Mouse (Mus musculus): ENCODE results near the gene Akt1. TPM values are rescaled to one million over a fixed set of nuclear protein-coding genes. Genes with fewer than 3 reads are reported as not detected.

Gene Akt1
- polyA plus RNA-seq, 1 experiment from 2014 or later, result 145 TPM

DNA sequence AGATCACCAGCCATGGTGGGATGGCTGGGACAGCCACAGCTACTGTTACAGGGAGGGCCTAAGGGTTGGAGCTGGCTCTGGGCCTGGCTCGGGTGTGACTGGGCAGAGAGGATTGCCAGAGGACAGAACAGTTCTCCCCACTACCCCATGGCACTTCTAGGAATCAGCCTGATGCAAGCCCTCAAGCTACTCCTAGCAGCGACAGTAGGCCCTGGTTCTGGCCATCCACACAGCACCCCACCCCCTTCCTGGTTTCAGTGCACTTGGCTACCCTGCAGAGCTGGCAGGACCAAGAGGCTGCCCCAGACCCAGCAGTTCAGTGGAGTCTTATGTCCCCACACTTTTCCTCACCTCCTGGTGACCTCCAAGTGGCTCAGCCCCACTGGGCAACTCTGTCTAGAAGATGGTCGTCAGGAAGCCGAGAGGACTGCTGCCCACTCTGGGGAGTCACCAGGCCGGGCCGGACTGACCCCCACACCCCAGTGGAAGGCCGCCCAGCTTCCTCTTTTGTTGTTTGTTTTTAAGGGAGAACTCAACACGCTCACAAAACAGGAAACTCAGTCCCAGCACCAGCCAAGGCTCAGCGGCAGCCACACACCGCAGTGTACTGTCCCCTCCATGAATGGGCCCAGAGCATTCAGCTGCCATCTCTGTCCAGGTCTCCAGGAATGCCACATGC lies 6.9 kb downstream of the Akt1 start:
- peaks cover 97% of the 10 kb centered on the region for H3K4me1 ChIP-seq
- 58% methylated on average over 10 of the region's 10 CpGs for WGBS
- no peak overlapping the region for H3K4me3 ChIP-seq
- H3K27ac ChIP-seq, result peak overlapping the region; percentile 50
- H3K4me2 ChIP-seq, result no peak overlapping the region
- peaks cover 43% of the 10 kb centered on the region for H3K36me3 ChIP-seq
- no peaks in the 10 kb centered on the region for H3K27me3 ChIP-seq
- H3K9ac ChIP-seq, result no peak overlapping the region
- no peaks in the 10 kb centered on the region for H3K9me3 ChIP-seq
- no peak for ATAC-seq (ENCODE audit: borderline replicate concordance, extremely low read depth, low FRiP score, low TSS enrichment)

DNA sequence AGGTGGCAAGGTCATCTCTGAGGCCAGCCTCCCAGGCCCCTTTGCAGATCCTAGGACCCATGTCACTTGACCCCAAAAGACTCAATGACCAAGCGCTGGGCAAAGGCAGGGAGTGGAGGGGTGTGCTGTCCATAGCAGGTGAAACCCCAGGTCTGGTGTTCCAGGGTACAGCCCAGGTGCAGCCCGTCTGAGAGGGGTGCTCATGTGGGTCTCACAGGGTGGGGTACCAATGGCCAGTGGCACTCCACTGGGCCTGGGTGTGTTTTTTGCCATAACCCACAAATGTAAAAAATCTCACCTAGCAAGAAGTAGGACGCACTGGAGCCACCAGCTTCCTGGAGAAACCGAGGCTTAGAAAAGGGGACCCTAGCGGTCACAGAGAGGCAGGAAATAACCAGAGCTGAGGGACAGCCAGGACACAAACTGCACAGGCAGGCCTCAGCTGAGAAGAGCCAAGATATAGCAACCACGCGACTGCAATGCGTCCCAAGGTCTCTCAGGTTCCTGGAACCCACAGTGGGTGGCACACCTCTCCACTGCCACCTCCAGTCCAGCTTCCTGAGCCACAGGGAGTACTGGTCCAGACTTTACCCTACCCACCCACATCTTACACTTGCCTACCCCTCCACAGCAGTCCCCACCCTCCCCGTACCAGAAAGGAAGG lies 8.7 kb downstream of the Akt1 start:
- H3K9ac ChIP-seq, result no peak overlapping the region
- no peak overlapping the region for H3K4me3 ChIP-seq
- no peaks in the 10 kb centered on the region for H3K27me3 ChIP-seq
- WGBS, result 64% methylated on average over 9 of the region's 9 CpGs
- H3K36me3 ChIP-seq, result peaks cover 48% of the 10 kb centered on the region
- peak overlapping the region; percentile 89 for H3K27ac ChIP-seq
- peaks cover 97% of the 10 kb centered on the region for H3K4me1 ChIP-seq
- no peaks in the 10 kb centered on the region for H3K9me3 ChIP-seq
- H3K4me2 ChIP-seq, result peak overlapping the region; percentile 28; the same call in 1 of the 2 replicates
- ATAC-seq (ENCODE audit: borderline replicate concordance, extremely low read depth, low FRiP score, low TSS enrichment), result no peak; the same call in 1 of the 2 replicates

DNA sequence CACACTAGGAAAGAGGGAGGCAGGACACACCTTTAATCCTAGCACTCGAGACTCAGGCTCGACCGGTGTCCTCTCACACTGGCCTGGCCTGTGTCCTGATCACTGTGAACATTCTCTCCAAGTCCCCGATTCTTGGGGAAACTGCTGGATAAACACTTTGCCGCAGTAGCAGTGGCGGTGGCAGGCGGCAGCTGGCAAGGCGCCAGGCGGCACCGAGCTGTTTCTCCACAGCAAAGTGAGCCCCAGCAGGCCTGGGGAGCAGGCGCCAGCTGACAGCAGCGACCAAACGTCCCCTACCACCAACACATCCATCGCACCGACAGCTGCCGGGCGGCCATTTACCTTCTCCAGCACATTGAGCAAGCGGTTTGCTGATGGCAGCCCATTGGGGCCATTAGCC lies 9.2 kb downstream of the Akt1 start:
- peaks cover 46% of the 10 kb centered on the region for H3K36me3 ChIP-seq
- H3K9me3 ChIP-seq, result no peaks in the 10 kb centered on the region
- peaks cover 97% of the 10 kb centered on the region for H3K4me1 ChIP-seq
- no peak overlapping the region for H3K4me3 ChIP-seq
- no peaks in the 10 kb centered on the region for H3K27me3 ChIP-seq
- peak; percentile 12 for ATAC-seq (ENCODE audit: borderline replicate concordance, extremely low read depth, low FRiP score, low TSS enrichment)
- peak overlapping the region; percentile 28 for H3K4me2 ChIP-seq
- WGBS, result 9% methylated on average over 18 of the region's 18 CpGs
- H3K27ac ChIP-seq, result peak overlapping the region; percentile 89
- H3K9ac ChIP-seq, result no peak overlapping the region

DNA sequence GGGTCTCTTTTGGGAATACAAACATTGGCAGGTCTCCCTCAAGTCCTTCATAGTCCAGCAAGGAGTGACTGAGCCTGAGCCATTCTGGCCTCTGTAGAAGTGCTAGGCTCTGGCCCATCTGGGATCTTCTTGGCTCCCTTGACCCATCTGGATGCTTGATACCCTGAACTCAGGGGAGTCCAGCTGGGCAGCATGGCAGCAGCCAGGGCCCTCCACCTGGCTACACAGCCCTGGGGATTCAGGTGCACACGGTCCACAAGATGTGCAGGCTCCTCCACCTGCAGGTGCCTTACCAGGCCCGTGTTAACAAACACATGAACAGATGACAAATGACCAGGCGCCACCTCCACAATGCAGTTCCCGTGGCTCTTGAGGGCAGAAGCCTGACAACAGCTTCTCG lies 10.0 kb downstream of the Akt1 start:
- WGBS, result 36% methylated on average over 5 of the region's 5 CpGs
- Histone ChIP-seq H3K4me2 (peak overlapping the region; percentile 28; the same call in 1 of the 2 replicates), H3K36me3 (peaks cover 44% of the 10 kb centered on the region), H3K4me3 (no peak overlapping the region), H3K9me3 (no peaks in the 10 kb centered on the region), H3K27ac (peak overlapping the region; percentile 89), H3K27me3 (no peaks in the 10 kb centered on the region), H3K9ac (no peak overlapping the region), H3K4me1 (peaks cover 97% of the 10 kb centered on the region)
- no peak for ATAC-seq (ENCODE audit: borderline replicate concordance, extremely low read depth, low FRiP score, low TSS enrichment)

DNA sequence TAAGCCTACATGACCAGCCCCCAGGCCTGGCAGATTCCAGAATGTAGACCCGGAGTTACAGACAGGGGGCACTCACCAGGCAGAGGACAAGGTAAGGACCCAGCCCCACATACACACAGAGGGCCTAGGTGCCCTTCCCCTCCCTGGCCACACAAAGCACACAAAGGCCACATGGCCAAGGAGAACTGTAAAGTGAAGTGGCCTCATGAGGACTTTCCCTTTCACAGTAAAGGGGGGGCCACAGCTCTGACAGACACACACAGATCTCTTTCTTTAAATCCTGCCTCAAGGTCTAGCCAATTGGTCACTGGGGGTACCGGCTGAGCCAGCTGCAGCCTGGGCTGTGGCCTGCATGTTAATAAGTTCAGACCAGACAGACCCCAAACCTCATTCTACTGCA lies 10.6 kb downstream of the Akt1 start:
- Histone ChIP-seq H3K27ac (peak overlapping the region; percentile 89), H3K4me2 (0 out of 2 replicates have a peak overlapping the region, but pooled peaks have one; percentile 9), H3K27me3 (no peaks in the 10 kb centered on the region), H3K9ac (no peak overlapping the region), H3K36me3 (peaks cover 44% of the 10 kb centered on the region), H3K9me3 (no peaks in the 10 kb centered on the region), H3K4me3 (no peak overlapping the region), H3K4me1 (peaks cover 99% of the 10 kb centered on the region)
- no peak for ATAC-seq (ENCODE audit: borderline replicate concordance, extremely low read depth, low FRiP score, low TSS enrichment)
- 37% methylated on average over 2 of the region's 2 CpGs for WGBS

DNA sequence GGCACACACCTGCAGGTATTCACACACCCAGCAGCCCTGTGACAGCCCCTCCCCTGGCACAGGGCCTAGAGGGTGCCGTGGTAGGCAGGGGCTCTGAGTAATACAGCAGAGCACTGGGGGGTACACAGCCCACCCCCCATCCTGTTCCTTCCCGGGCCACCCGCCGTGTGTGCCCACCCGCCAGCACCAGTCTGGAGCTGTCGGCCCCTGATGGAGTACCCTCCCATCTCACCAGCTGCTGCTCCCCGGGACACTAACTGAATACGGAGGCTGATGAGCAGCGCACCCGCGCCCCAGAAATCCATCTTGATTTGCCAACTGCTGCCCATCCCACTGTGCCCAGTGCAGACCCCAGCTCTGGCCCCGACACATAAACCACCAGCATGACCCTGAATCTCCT lies 11.0 kb downstream of the Akt1 start:
- 73% methylated on average over 12 of the region's 12 CpGs for WGBS
- Histone ChIP-seq H3K9ac (no peak overlapping the region), H3K4me1 (peaks cover 99% of the 10 kb centered on the region), H3K4me3 (no peak overlapping the region), H3K9me3 (no peaks in the 10 kb centered on the region), H3K4me2 (peak overlapping the region; percentile 9; the same call in 1 of the 2 replicates), H3K36me3 (peaks cover 44% of the 10 kb centered on the region), H3K27me3 (no peaks in the 10 kb centered on the region), H3K27ac (peak overlapping the region; percentile 89)
- no peak for ATAC-seq (ENCODE audit: borderline replicate concordance, extremely low read depth, low FRiP score, low TSS enrichment)

DNA sequence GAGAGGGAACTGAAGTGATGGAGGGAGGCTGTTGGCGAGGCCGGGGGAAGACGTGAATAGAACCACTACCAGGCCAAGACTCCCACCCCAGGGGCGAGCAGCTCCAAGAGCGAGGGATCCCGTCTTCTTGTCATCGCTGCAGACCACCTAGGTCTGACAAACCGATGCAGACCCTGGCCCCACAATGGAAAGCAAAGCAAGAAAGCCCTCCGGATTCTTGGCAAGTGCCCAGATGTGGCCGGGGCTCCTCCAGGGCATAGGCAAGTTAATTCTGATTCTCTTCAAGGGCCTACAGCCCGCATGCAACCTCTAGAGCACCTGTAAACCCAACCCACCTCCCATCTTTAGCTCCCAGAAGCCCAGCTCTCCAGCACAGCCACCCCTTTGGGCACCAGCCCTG lies 11.4 kb downstream of the Akt1 start:
- no peak overlapping the region for H3K9ac ChIP-seq
- no peak for ATAC-seq (ENCODE audit: borderline replicate concordance, extremely low read depth, low FRiP score, low TSS enrichment)
- no peaks in the 10 kb centered on the region for H3K9me3 ChIP-seq
- peak overlapping the region; percentile 9; the same call in 1 of the 2 replicates for H3K4me2 ChIP-seq
- peak overlapping the region; percentile 89 for H3K27ac ChIP-seq
- no peaks in the 10 kb centered on the region for H3K27me3 ChIP-seq
- H3K4me3 ChIP-seq, result no peak overlapping the region
- H3K4me1 ChIP-seq, result peaks cover 97% of the 10 kb centered on the region
- peaks cover 44% of the 10 kb centered on the region for H3K36me3 ChIP-seq
- WGBS, result 61% methylated on average over 11 of the region's 11 CpGs

DNA sequence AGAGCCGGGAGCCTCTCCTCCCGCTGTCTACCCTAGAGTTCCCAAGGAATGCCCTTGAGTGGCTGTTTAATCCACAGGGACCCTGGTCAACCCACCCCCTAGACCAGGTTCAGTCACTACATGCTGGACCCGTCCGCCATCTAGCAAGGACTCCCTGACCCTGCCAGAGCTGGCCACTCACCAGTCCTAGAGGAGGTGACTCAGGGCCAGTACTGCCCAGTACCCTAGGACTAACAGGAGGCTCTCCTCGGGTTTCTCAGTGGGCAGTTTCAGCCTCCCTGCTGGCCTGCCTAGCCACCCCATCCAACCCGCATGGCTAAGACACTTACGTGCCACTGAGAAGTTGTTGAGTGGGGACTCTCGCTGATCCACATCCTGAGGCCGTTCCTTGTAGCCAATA lies 12.8 kb downstream of the Akt1 start:
- no peak for ATAC-seq (ENCODE audit: borderline replicate concordance, extremely low read depth, low FRiP score, low TSS enrichment)
- H3K36me3 ChIP-seq, result peaks cover 48% of the 10 kb centered on the region
- peak overlapping the region; percentile 95 for H3K27ac ChIP-seq
- no peaks in the 10 kb centered on the region for H3K27me3 ChIP-seq
- peaks cover 83% of the 10 kb centered on the region for H3K4me1 ChIP-seq
- H3K4me2 ChIP-seq, result no peak overlapping the region
- no peak overlapping the region for H3K4me3 ChIP-seq
- no peaks in the 10 kb centered on the region for H3K9me3 ChIP-seq
- WGBS, result 53% methylated on average over 9 of the region's 9 CpGs
- no peak overlapping the region for H3K9ac ChIP-seq

DNA sequence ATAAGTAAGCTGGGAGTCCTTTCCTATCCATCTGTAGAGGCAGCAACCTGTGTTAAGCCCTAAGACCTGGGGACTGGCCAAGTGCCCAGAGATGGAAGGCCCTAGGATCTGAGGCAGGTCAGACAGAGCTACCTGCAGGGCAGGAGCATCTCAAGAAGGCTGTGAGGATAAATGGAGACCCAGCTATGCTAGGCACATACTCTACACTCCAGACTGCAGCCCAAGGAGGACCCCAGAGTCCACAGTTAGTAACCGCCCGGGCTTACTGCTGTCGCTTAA lies 13.4 kb downstream of the Akt1 start:
- H3K4me3 ChIP-seq, result no peak overlapping the region
- no peak overlapping the region for H3K9ac ChIP-seq
- H3K27me3 ChIP-seq, result no peaks in the 10 kb centered on the region
- H3K27ac ChIP-seq, result peak overlapping the region; percentile 95
- WGBS, result 41% methylated on average over 3 of the region's 3 CpGs
- H3K4me2 ChIP-seq, result peak overlapping the region; percentile 41
- ATAC-seq (ENCODE audit: borderline replicate concordance, extremely low read depth, low FRiP score, low TSS enrichment), result no peak
- peaks cover 77% of the 10 kb centered on the region for H3K4me1 ChIP-seq
- H3K9me3 ChIP-seq, result no peaks in the 10 kb centered on the region
- peaks cover 54% of the 10 kb centered on the region for H3K36me3 ChIP-seq

DNA sequence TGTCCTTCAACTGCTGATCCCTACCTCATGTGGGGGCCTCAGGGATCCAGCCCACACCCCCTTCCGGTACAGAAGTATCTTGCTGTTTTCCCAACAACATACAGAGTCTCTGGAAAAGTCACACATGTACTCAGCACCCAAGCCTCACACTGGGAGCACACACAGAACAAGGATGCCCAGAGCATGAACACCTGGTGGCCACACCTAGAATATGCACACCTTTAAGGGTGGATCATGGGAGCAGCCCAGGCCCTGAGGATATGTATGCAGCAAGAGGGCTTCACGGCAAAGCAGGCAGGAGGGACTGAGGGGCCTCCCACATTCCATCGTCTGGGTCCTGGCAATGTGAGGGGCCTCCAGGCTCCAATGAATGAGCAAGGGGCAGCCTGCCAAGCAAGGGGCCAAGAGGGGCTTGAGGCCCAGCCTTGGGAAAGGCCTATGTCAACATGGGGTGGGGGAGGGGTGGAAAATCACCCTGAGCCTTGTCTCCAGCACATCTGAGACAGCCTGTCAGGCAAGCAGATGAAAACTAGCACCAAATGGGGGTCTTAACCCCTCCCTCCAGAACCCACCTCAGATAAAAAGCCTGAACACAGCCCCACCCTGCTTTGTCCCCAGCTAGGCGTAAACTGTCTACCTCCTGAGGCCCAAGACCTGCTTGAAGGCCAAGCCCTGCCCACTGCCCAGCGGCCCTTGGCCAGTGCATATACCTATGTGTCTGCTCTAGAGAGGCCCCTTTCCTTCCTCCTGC lies 13.9 kb downstream of the Akt1 start:
- ATAC-seq (ENCODE audit: borderline replicate concordance, extremely low read depth, low FRiP score, low TSS enrichment), result peak; percentile 84
- no peak overlapping the region for H3K4me3 ChIP-seq
- WGBS, result 16% methylated on average over 5 of the region's 5 CpGs
- peak overlapping the region; percentile 41 for H3K4me2 ChIP-seq
- H3K27ac ChIP-seq, result peak overlapping the region; percentile 95
- H3K9me3 ChIP-seq, result no peaks in the 10 kb centered on the region
- H3K9ac ChIP-seq, result peak overlapping the region; percentile 25; the same call in 1 of the 2 replicates
- H3K27me3 ChIP-seq, result no peaks in the 10 kb centered on the region
- peaks cover 59% of the 10 kb centered on the region for H3K36me3 ChIP-seq
- H3K4me1 ChIP-seq, result peaks cover 72% of the 10 kb centered on the region

DNA sequence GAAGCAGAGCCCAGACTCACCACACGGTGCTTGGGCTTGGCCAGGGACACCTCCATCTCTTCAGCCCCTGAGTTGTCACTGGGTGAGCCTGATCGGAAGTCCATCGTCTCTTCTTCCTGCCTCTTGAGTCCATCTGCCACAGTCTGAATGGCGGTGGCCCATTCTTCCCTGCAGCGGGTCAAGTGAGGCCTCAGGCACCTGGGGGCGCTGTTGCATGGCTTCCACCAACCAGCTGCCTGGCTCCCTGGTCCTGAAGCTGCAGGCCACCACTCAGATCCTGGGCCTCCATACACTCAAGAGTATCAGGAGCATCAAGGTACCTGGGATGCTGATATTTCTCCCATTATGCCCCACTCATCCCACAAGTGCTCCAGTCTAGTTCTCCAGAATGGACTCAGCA lies 15.6 kb downstream of the Akt1 start:
- H3K27ac ChIP-seq, result no peak overlapping the region
- H3K9me3 ChIP-seq, result no peaks in the 10 kb centered on the region
- H3K36me3 ChIP-seq, result peaks cover 72% of the 10 kb centered on the region
- peaks cover 55% of the 10 kb centered on the region for H3K4me1 ChIP-seq
- H3K27me3 ChIP-seq, result no peaks in the 10 kb centered on the region
- H3K4me2 ChIP-seq, result no peak overlapping the region
- no peak overlapping the region for H3K4me3 ChIP-seq
- no peak for ATAC-seq (ENCODE audit: borderline replicate concordance, extremely low read depth, low FRiP score, low TSS enrichment)
- WGBS, result 71% methylated on average over 6 of the region's 6 CpGs
- 0 out of 2 replicates have a peak overlapping the region, but pooled peaks have one; percentile 2 for H3K9ac ChIP-seq

DNA sequence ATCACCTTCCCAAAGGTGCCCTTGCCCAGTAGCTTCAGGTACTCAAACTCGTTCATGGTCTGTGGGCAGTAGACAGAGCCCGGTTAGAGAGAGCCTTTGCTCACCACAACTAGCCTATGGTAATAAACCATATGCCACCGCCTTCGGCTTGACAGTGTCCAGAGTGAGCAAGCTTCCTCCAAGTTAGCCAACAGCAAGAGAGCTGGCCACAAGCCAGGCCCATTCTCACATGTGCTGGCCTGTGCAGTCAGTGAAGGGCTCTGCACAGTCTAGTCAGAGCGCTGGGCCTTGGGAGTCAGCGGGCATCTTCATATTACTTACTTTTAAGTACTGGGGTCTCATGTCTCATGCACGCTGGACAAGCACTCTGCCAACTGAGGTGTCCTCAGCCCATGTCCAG lies 16.1 kb downstream of the Akt1 start:
- Histone ChIP-seq H3K27me3 (no peaks in the 10 kb centered on the region), H3K9ac (0 out of 2 replicates have a peak overlapping the region, but pooled peaks have one; percentile 2), H3K27ac (no peak overlapping the region), H3K4me2 (no peak overlapping the region), H3K4me3 (no peak overlapping the region), H3K9me3 (no peaks in the 10 kb centered on the region), H3K4me1 (peaks cover 50% of the 10 kb centered on the region), H3K36me3 (peaks cover 77% of the 10 kb centered on the region)
- 77% methylated on average over 7 of the region's 7 CpGs for WGBS
- no peak for ATAC-seq (ENCODE audit: borderline replicate concordance, extremely low read depth, low FRiP score, low TSS enrichment)
